Mouse (Mus musculus) frontal cortex, postnatal 14 days (tissue): ENCODE measurements around the gene Gm2696.

ENCODE experiments used
- DNase-seq, 2 experiments: peaks; one replicate each; pipeline ENCODE4 v3.0.0; 2022; ENCODE audit warnings: low spot score in 2 of 2

The Gm2696 gene

GRCm38 (mm10) chr10:77846961-77847360 lies 32.5 kb downstream of the Gm2696 start:
- no peak for DNase-seq

- DNase-seq = no peak
Observed at GRCm38 (mm10) chr10:77847538-77847937, 33.1 kb downstream of the Gm2696 start.

GRCm38 (mm10) chr10:77852559-77852958 lies 38.1 kb downstream of the Gm2696 start, which contains the start of gene Gm10318:
Gene Gm10318, plus strand, starts transcription at chr10:77852859.
- DNase-seq = no peak

GRCm38 (mm10) chr10:77861675-77862074 lies 47.2 kb downstream of the Gm2696 start, which contains the start of gene Gm3285:
Gene Gm3285, plus strand, starts transcription at chr10:77861975.
- DNase-seq = no peak

- DNase-seq = no peak
Observed at GRCm38 (mm10) chr10:77864067-77864761, 49.7 kb downstream of the Gm2696 start.

- DNase-seq = no peak
Observed at GRCm38 (mm10) chr10:77864762-77865143, 50.3 kb downstream of the Gm2696 start.

GRCm38 (mm10) chr10:77867546-77867945 lies 53.1 kb downstream of the Gm2696 start:
- no peak for DNase-seq

GRCm38 (mm10) chr10:77869651-77870050 lies 55.2 kb downstream of the Gm2696 start:
- no peak for DNase-seq

- peak in 1 of 2 experiments; percentile 29 for DNase-seq
Observed at GRCm38 (mm10) chr10:77878985-77879384, 64.5 kb downstream of the Gm2696 start.

- DNase-seq = no peak
Observed at GRCm38 (mm10) chr10:77880305-77880704, 65.8 kb downstream of the Gm2696 start.

GRCm38 (mm10) chr10:77882553-77882952 lies 68.1 kb downstream of the Gm2696 start:
- DNase-seq = no peak
